Mouse (Mus musculus): Measurements from ENCODE around the gene Nap1l5. TPM values are rescaled to one million over a fixed set of nuclear protein-coding genes. Genes with fewer than 3 reads are reported as not detected.
A peak's percentile ranks its signal among the peaks of the same experiment; 100 is the strongest.

Gene Nap1l5
- total and polyA plus RNA-seq, 2 experiments from 2014 or later: 237 to 693 TPM

GRCm38 (mm10) chr6:58903171-58903570 lies 3.7 kb downstream of the Nap1l5 start:
- WGBS: 11% methylated on average over 8 of the region's 8 CpGs
- Histone ChIP-seq H3K4me1 (ENCODE audit: insufficient read depth, low read length) (no peaks in the 10 kb centered on the region), H3K27me3 (ENCODE audit: insufficient read depth, low read length) (no peaks in the 10 kb centered on the region), H3K4me2 (ENCODE audit: low read depth, low read length, poor library complexity, severe bottlenecking) (peak overlapping the region; percentile 26; the same call in 1 of the 2 replicates), H3K27ac (ENCODE audit: low read depth, low read length) (no peak overlapping the region), H3K4me3 (ENCODE audit: low read depth, low read length) (no peak overlapping the region), H3K36me3 (ENCODE audit: insufficient read depth, low read length) (no peaks in the 10 kb centered on the region), H3K9ac (replicated peaks; ENCODE audit: low read length, poor library complexity, severe bottlenecking) (no peak overlapping the region), H3K9me3 (ENCODE audit: low read length) (peaks cover 5% of the 10 kb centered on the region; the same call in 1 of the 2 replicates)
- peak; percentile 67 for ATAC-seq (ENCODE audit: low FRiP score)
- no peak for TF ChIP-seq CTCF (IDR thresholded peaks at IDR 0.05)
- peak; percentile 93 for DNase-seq (ENCODE audit: low spot score)

GRCm38 (mm10) chr6:58900536-58900935 lies 6.3 kb downstream of the Nap1l5 start:
- Histone ChIP-seq H3K4me1 (ENCODE audit: insufficient read depth, low read length) (no peaks in the 10 kb centered on the region), H3K27ac (ENCODE audit: low read depth, low read length) (no peak overlapping the region), H3K27me3 (ENCODE audit: insufficient read depth, low read length) (no peaks in the 10 kb centered on the region), H3K36me3 (ENCODE audit: insufficient read depth, low read length) (peaks cover 8% of the 10 kb centered on the region), H3K9ac (replicated peaks; ENCODE audit: low read length, poor library complexity, severe bottlenecking) (no peak overlapping the region), H3K4me3 (ENCODE audit: low read depth, low read length) (no peak overlapping the region), H3K4me2 (ENCODE audit: low read depth, low read length, poor library complexity, severe bottlenecking) (no peak overlapping the region), H3K9me3 (ENCODE audit: low read length) (no peaks in the 10 kb centered on the region)
- WGBS: 92% methylated on average over 7 of the region's 7 CpGs
- no peak for TF ChIP-seq CTCF (IDR thresholded peaks at IDR 0.05)
- ATAC-seq (ENCODE audit: low FRiP score) (no peak), DNase-seq (ENCODE audit: low spot score) (no peak)

GRCm38 (mm10) chr6:58899076-58899475 lies 7.8 kb downstream of the Nap1l5 start:
- no peak for TF ChIP-seq CTCF (IDR thresholded peaks at IDR 0.05)
- WGBS: 91% methylated on average over 3 of the region's 3 CpGs
- H3K4me2 ChIP-seq (ENCODE audit: low read depth, low read length, poor library complexity, severe bottlenecking): no peak overlapping the region

GRCm38 (mm10) chr6:58896648-58897047 lies 10.2 kb downstream of the Nap1l5 start:
- no peak overlapping the region for H3K9ac ChIP-seq (replicated peaks; ENCODE audit: low read length, poor library complexity, severe bottlenecking)
- H3K36me3 ChIP-seq (ENCODE audit: insufficient read depth, low read length): peaks cover 19% of the 10 kb centered on the region
- H3K4me3 ChIP-seq (ENCODE audit: low read depth, low read length): no peak overlapping the region
- no peak for ATAC-seq (ENCODE audit: low FRiP score)
- no peak for TF ChIP-seq CTCF (IDR thresholded peaks at IDR 0.05)
- no peaks in the 10 kb centered on the region for H3K9me3 ChIP-seq (ENCODE audit: low read length)
- no peaks in the 10 kb centered on the region for H3K4me1 ChIP-seq (ENCODE audit: insufficient read depth, low read length)
- H3K4me2 ChIP-seq (ENCODE audit: low read depth, low read length, poor library complexity, severe bottlenecking): no peak overlapping the region
- no peak overlapping the region for H3K27ac ChIP-seq (ENCODE audit: low read depth, low read length)
- WGBS: 80% methylated on average over 3 of the region's 3 CpGs
- no peak for DNase-seq (ENCODE audit: low spot score)
- no peaks in the 10 kb centered on the region for H3K27me3 ChIP-seq (ENCODE audit: insufficient read depth, low read length)

More at GRCm38 (mm10) chr6:58899076-58899475, 7.8 kb downstream of the Nap1l5 start:
- H3K27ac ChIP-seq (ENCODE audit: low read depth, low read length): no peak overlapping the region
- no peak overlapping the region for H3K9ac ChIP-seq (replicated peaks; ENCODE audit: low read length, poor library complexity, severe bottlenecking)
- H3K9me3 ChIP-seq (ENCODE audit: low read length): no peaks in the 10 kb centered on the region
- DNase-seq (ENCODE audit: low spot score) (no peak), ATAC-seq (ENCODE audit: low FRiP score) (no peak)
- H3K27me3 ChIP-seq (ENCODE audit: insufficient read depth, low read length): no peaks in the 10 kb centered on the region
- H3K4me1 ChIP-seq (ENCODE audit: insufficient read depth, low read length): no peaks in the 10 kb centered on the region
- no peak overlapping the region for H3K4me3 ChIP-seq (ENCODE audit: low read depth, low read length)
- peaks cover 10% of the 10 kb centered on the region for H3K36me3 ChIP-seq (ENCODE audit: insufficient read depth, low read length)

GRCm38 (mm10) chr6:58894994-58895393 lies 11.9 kb downstream of the Nap1l5 start:
- ATAC-seq (ENCODE audit: low FRiP score): no peak
- WGBS: 87% methylated on average over 4 of the region's 4 CpGs
- no peak for TF ChIP-seq CTCF (IDR thresholded peaks at IDR 0.05)
- no peak overlapping the region for H3K9ac ChIP-seq (replicated peaks; ENCODE audit: low read length, poor library complexity, severe bottlenecking)
- no peak overlapping the region for H3K4me2 ChIP-seq (ENCODE audit: low read depth, low read length, poor library complexity, severe bottlenecking)
- no peak for DNase-seq (ENCODE audit: low spot score)
- no peak overlapping the region for H3K4me3 ChIP-seq (ENCODE audit: low read depth, low read length)
- H3K27me3 ChIP-seq (ENCODE audit: insufficient read depth, low read length): no peaks in the 10 kb centered on the region
- H3K4me1 ChIP-seq (ENCODE audit: insufficient read depth, low read length): no peaks in the 10 kb centered on the region
- H3K9me3 ChIP-seq (ENCODE audit: low read length): no peaks in the 10 kb centered on the region
- H3K27ac ChIP-seq (ENCODE audit: low read depth, low read length): no peak overlapping the region
- peaks cover 24% of the 10 kb centered on the region for H3K36me3 ChIP-seq (ENCODE audit: insufficient read depth, low read length)

- ATAC-seq (ENCODE audit: low FRiP score): no peak
- no peak for DNase-seq (ENCODE audit: low spot score)
- Histone ChIP-seq H3K9me3 (ENCODE audit: low read length) (no peaks in the 10 kb centered on the region), H3K4me3 (ENCODE audit: low read depth, low read length) (no peak overlapping the region), H3K36me3 (ENCODE audit: insufficient read depth, low read length) (peaks cover 25% of the 10 kb centered on the region), H3K27me3 (ENCODE audit: insufficient read depth, low read length) (no peaks in the 10 kb centered on the region), H3K27ac (ENCODE audit: low read depth, low read length) (no peak overlapping the region), H3K9ac (replicated peaks; ENCODE audit: low read length, poor library complexity, severe bottlenecking) (no peak overlapping the region), H3K4me1 (ENCODE audit: insufficient read depth, low read length) (no peaks in the 10 kb centered on the region), H3K4me2 (ENCODE audit: low read depth, low read length, poor library complexity, severe bottlenecking) (no peak overlapping the region)
- 85% methylated on average over 6 of the region's 6 CpGs for WGBS
- no peak for TF ChIP-seq CTCF (IDR thresholded peaks at IDR 0.05)
These were observed 13.6 kb downstream of the Nap1l5 start for GRCm38 (mm10) chr6:58893307-58893706.
